Mouse (Mus musculus) CH12.LX (cell line): ENCODE measurements around the gene Dnaaf2.

Experiments used
- CTCF ChIP-seq, 2 experiments: IDR thresholded peaks in 1 of 2; conservative IDR thresholded peaks in 1 of 2; 2 replicates each; pipeline ENCODE4 v1.5.1; 2011 to 2012; ENCODE audit warnings: low read depth in 2 of 2, low read length in 2 of 2, improper control_type of control experiment in 1 of 2, inconsistent platforms in 1 of 2, mild to moderate bottlenecking in 1 of 2, moderate library complexity in 1 of 2
- EP300 ChIP-seq: IDR thresholded peaks from 2 replicates; pipeline ENCODE4 v1.6.1; 2011; ENCODE audit warnings: low read length, improper control_type of control experiment
- HCFC1 ChIP-seq: IDR thresholded peaks from 2 replicates; pipeline ENCODE4 v1.6.1; 2012; ENCODE audit warnings: low read depth, mild to moderate bottlenecking, inconsistent platforms, low read length, improper control_type of control experiment
- KAT2A ChIP-seq: IDR thresholded peaks from 2 replicates; pipeline ENCODE4 v1.6.1; 2012; ENCODE audit warnings: low read length, improper control_type of control experiment, inconsistent platforms; ENCODE audit not compliant: insufficient replicate concordance
- MAFK ChIP-seq: IDR thresholded peaks from 2 replicates; pipeline ENCODE4 v1.6.1; 2011; ENCODE audit warnings: low read length, improper control_type of control experiment; ENCODE audit not compliant: insufficient replicate concordance
- MEF2A ChIP-seq: IDR thresholded peaks from 2 replicates; pipeline ENCODE4 v1.6.1; 2014; ENCODE audit warnings: low read depth, mild to moderate bottlenecking, inconsistent platforms, low read length, improper control_type of control experiment, borderline replicate concordance
- RAD21 ChIP-seq: IDR thresholded peaks from 2 replicates; pipeline ENCODE4 v1.6.1; 2011; ENCODE audit warnings: low read depth, mild to moderate bottlenecking, low read length, improper control_type of control experiment, moderate library complexity
- USF1 ChIP-seq: IDR thresholded peaks from 2 replicates; pipeline ENCODE4 v1.6.1; 2014; ENCODE audit warnings: low read depth, mild to moderate bottlenecking, inconsistent platforms, low read length, improper control_type of control experiment
- ZC3H11A ChIP-seq: IDR thresholded peaks from 2 replicates; pipeline ENCODE4 v1.6.1; 2012; ENCODE audit warnings: low read depth, mild to moderate bottlenecking, inconsistent platforms, low read length, improper control_type of control experiment
- ZKSCAN1 ChIP-seq: IDR thresholded peaks from 2 replicates; pipeline ENCODE4 v1.6.1; 2012; ENCODE audit warnings: low read depth, inconsistent platforms, low read length, improper control_type of control experiment, borderline replicate concordance
- ZMIZ1 ChIP-seq: IDR thresholded peaks from 2 replicates; pipeline ENCODE4 v1.6.1; 2012; ENCODE audit warnings: low read depth, mild to moderate bottlenecking, inconsistent platforms, low read length, improper control_type of control experiment

DNA sequence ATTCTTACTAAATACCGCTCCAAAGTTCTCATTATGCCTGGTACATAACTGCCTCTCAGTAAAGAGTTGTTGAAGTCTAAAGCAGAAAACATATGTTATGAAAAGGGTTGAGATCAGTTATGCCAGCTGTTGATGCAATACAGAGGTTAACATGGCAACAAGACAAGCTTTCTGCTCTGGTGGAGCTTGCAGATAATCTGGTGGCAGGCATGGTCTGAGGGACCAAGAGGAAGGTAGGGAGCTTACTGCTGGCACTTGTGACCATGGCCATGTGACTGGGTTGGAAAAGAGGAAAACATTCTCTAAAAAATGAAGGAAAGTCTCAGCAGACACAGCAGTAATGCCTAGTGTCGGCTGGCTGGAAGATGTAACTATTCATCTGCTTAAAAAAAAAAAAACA lies 26.9 kb downstream of the Dnaaf2 start:
- no peak for TF ChIP-seq ZMIZ1
- TF ChIP-seq CTCF (conservative IDR thresholded peaks at IDR 0.05 in 1 of 2, IDR thresholded peaks at IDR 0.05 in 1 of 2; ENCODE audit: low read depth in 2 of 2, low read length in 2 of 2), result no peak
- no peak for TF ChIP-seq USF1
- no peak for TF ChIP-seq ZC3H11A
- no peak for TF ChIP-seq MAFK
- TF ChIP-seq EP300, result no peak
- TF ChIP-seq HCFC1, result no peak
- TF ChIP-seq MEF2A, result no peak
- no peak for TF ChIP-seq ZKSCAN1
- TF ChIP-seq RAD21, result no peak
- no peak for TF ChIP-seq KAT2A
